Mouse (Mus musculus): ENCODE measurements at regions not wholly inside any gene's neighbourhood (a gene's known extent, or its start where the extent isn't known, plus 50 kb on each side); places are given as distances from the start of the nearest gene placed in this dataset.

DNA sequence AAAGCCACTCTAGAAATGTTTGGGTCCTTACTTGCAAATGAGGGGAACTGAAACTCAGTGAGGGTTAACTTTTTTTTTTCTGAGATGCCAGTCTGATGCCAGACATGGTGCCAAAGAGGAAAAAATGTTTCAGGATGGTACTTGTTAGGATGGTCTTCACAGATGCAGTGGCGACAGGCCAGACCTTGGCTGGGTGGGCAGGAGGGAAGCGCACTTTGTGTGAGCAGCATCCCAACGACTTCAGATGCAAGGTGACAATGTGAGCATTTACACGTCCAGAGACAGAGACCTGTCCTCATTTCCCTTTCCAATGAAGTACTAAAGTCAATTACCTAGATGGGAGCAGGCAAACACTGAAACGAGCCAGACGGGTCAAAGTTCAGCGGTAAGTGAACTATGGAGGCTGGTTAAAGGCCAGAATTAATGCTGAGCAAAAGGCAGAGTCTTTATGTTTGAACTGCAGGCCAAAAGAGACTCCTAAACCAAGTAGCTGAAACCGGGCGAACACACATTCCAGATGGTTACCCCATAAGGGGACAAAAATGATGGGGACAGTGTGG, 213.7 kb upstream of the Ccdc122 start:
- H3K36me3 ChIP-seq (replicated peaks; ENCODE audit: control insufficient read depth, insufficient read depth, low read length) = no peaks in the 10 kb centered on the region
- H3K4me2 ChIP-seq (ENCODE audit: low read depth, low read length) = no peak overlapping the region
- ATAC-seq (ENCODE audit: insufficient read depth, low read depth) (no peak), DNase-seq (ENCODE audit: low spot score) (no peak)
- TF ChIP-seq CTCF (IDR thresholded peaks at IDR 0.05; ENCODE audit: low read depth) (no peak), EP300 (IDR thresholded peaks at IDR 0.05; ENCODE audit: low read depth) (no peak)
- H3K27me3 ChIP-seq (ENCODE audit: control insufficient read depth, insufficient read depth, low read length) = no peaks in the 10 kb centered on the region
- no peaks in the 10 kb centered on the region for H3K9me3 ChIP-seq (replicated peaks; ENCODE audit: control insufficient read depth, low read length)
- no peak overlapping the region for H3K4me3 ChIP-seq (ENCODE audit: low read depth, low read length)
- WGBS = 94% methylated on average over 9 of the region's 9 CpGs
- H3K9ac ChIP-seq (replicated peaks; ENCODE audit: low read depth, low read length) = no peak overlapping the region
- no peak overlapping the region for H3K27ac ChIP-seq (ENCODE audit: low read depth)
- H3K4me1 ChIP-seq (ENCODE audit: control insufficient read depth, insufficient read depth) = peaks cover 28% of the 10 kb centered on the region

DNA sequence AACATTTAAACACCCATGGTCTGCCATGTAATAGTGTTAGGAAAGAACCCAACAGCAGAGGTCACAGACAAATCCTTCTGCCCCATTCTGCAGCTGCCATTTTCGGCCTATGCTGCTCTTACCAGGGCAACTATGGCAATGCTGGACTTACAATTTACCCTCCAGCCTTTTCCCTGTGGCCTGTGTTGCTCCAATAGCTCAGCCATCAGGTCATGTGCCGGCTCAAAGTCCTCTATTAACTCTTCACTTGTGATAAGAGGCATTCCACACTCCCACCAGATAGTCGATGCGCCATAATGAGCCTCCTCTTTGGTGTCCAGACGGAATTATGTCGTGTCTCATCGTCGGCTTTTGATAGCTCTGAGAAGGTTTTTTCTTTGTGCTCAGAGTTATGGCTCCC, 214.7 kb upstream of the Ccdc122 start:
- WGBS = 35% methylated on average over 8 of the region's 8 CpGs
- no peak for TF ChIP-seq EP300 (IDR thresholded peaks at IDR 0.05; ENCODE audit: low read depth)
- no peak for TF ChIP-seq CTCF (IDR thresholded peaks at IDR 0.05; ENCODE audit: low read depth)
- Histone ChIP-seq H3K36me3 (replicated peaks; ENCODE audit: control insufficient read depth, insufficient read depth, low read length) (no peaks in the 10 kb centered on the region), H3K4me1 (ENCODE audit: control insufficient read depth, insufficient read depth) (peaks cover 28% of the 10 kb centered on the region), H3K4me3 (ENCODE audit: low read depth, low read length) (no peak overlapping the region), H3K4me2 (ENCODE audit: low read depth, low read length) (no peak overlapping the region), H3K9me3 (replicated peaks; ENCODE audit: control insufficient read depth, low read length) (no peaks in the 10 kb centered on the region), H3K27me3 (ENCODE audit: control insufficient read depth, insufficient read depth, low read length) (no peaks in the 10 kb centered on the region), H3K27ac (ENCODE audit: low read depth) (no peak overlapping the region), H3K9ac (replicated peaks; ENCODE audit: low read depth, low read length) (no peak overlapping the region)
- no peak for DNase-seq (ENCODE audit: low spot score)
- ATAC-seq (ENCODE audit: insufficient read depth, low read depth) = no peak

DNA sequence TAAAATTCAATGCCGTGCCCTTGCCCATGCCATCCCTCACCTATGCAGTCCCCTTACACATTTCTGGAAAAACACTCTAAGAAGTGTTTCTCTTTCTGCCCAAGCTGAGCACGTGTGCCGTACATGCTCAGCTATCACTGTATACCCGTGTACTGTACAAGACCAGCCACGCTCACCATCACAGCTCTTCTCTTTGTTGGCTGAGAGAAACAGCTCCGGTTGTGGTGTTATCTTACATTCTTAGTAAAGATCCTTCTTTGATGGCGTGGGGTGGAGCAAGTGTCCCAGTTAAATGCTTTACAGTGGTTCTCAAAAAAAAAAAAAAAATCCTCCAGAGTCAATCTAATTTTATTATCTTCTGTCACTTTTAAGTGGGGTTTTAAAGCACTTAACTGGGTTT, 215.1 kb upstream of the Ccdc122 start:
- no peak overlapping the region for H3K4me3 ChIP-seq (ENCODE audit: low read depth, low read length)
- H3K36me3 ChIP-seq (replicated peaks; ENCODE audit: control insufficient read depth, insufficient read depth, low read length) = no peaks in the 10 kb centered on the region
- no peaks in the 10 kb centered on the region for H3K9me3 ChIP-seq (replicated peaks; ENCODE audit: control insufficient read depth, low read length)
- H3K4me2 ChIP-seq (ENCODE audit: low read depth, low read length) = no peak overlapping the region
- no peak overlapping the region for H3K27ac ChIP-seq (ENCODE audit: low read depth)
- H3K9ac ChIP-seq (replicated peaks; ENCODE audit: low read depth, low read length) = no peak overlapping the region
- peaks cover 28% of the 10 kb centered on the region for H3K4me1 ChIP-seq (ENCODE audit: control insufficient read depth, insufficient read depth)
- ATAC-seq (ENCODE audit: insufficient read depth, low read depth) = no peak
- DNase-seq (ENCODE audit: low spot score) = no peak
- WGBS = 75% methylated on average over 7 of the region's 7 CpGs
- TF ChIP-seq CTCF (IDR thresholded peaks at IDR 0.05; ENCODE audit: low read depth) (no peak), EP300 (IDR thresholded peaks at IDR 0.05; ENCODE audit: low read depth) (no peak)
- H3K27me3 ChIP-seq (ENCODE audit: control insufficient read depth, insufficient read depth, low read length) = no peaks in the 10 kb centered on the region

DNA sequence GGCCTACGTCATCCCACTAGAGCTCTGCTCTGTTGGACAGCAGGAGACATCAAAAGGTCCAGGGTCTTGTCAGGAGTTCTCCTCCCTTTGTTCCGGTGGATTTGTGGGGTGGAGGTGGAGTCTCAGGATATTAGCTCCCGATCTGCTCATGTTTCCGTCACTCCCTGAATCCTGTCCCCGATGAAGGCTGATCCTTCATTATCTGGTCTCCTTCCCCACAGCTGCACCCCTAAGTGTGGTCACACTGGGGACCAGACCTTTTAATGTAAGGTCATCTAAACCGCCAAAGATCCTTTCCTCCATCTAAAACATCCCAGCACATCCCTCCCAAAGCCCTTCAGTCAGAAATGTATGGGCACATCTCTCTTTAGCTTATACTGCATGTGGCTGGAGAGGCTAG, 215.6 kb upstream of the Ccdc122 start:
- Histone ChIP-seq H3K4me1 (ENCODE audit: control insufficient read depth, insufficient read depth) (peaks cover 28% of the 10 kb centered on the region), H3K36me3 (replicated peaks; ENCODE audit: control insufficient read depth, insufficient read depth, low read length) (no peaks in the 10 kb centered on the region), H3K9me3 (replicated peaks; ENCODE audit: control insufficient read depth, low read length) (no peaks in the 10 kb centered on the region), H3K27ac (ENCODE audit: low read depth) (no peak overlapping the region), H3K27me3 (ENCODE audit: control insufficient read depth, insufficient read depth, low read length) (no peaks in the 10 kb centered on the region), H3K9ac (replicated peaks; ENCODE audit: low read depth, low read length) (no peak overlapping the region), H3K4me2 (ENCODE audit: low read depth, low read length) (no peak overlapping the region), H3K4me3 (ENCODE audit: low read depth, low read length) (no peak overlapping the region)
- TF ChIP-seq EP300 (IDR thresholded peaks at IDR 0.05; ENCODE audit: low read depth) = no peak
- no peak for TF ChIP-seq CTCF (IDR thresholded peaks at IDR 0.05; ENCODE audit: low read depth)
- WGBS = 88% methylated on average over 6 of the region's 6 CpGs
- no peak for ATAC-seq (ENCODE audit: insufficient read depth, low read depth)
- no peak for DNase-seq (ENCODE audit: low spot score)

DNA sequence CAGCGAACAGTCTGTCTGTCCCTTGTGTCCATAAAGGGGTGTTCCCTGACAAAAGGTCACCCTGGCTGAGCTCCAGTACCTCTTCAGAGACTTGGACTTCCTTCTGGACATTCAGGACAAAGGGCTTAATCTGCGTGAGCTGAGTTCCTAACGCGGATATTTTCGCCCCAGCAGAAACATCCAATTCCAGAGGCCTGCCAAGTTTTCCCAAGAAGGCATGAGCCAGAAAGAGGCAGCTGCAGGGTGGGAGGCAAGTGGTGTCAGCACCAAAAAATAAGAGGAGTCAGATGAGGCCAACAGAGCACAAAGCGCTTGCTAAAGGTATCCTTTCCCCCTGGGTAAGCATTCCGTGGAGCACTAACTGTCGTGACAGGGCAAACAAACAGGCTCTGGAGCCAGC, 216.9 kb upstream of the Ccdc122 start:
- H3K4me1 ChIP-seq (ENCODE audit: control insufficient read depth, insufficient read depth) = peaks cover 28% of the 10 kb centered on the region
- H3K4me3 ChIP-seq (ENCODE audit: low read depth, low read length) = no peak overlapping the region
- peak overlapping the region; percentile 35; the same call in 1 of the 2 replicates for H3K4me2 ChIP-seq (ENCODE audit: low read depth, low read length)
- TF ChIP-seq EP300 (IDR thresholded peaks at IDR 0.05; ENCODE audit: low read depth) (peak; percentile 83; the same call in 1 of the 2 replicates), CTCF (IDR thresholded peaks at IDR 0.05; ENCODE audit: low read depth) (no peak)
- no peaks in the 10 kb centered on the region for H3K36me3 ChIP-seq (replicated peaks; ENCODE audit: control insufficient read depth, insufficient read depth, low read length)
- WGBS = 14% methylated on average over 8 of the region's 8 CpGs
- peak overlapping the region; percentile 73 for H3K27ac ChIP-seq (ENCODE audit: low read depth)
- no peaks in the 10 kb centered on the region for H3K27me3 ChIP-seq (ENCODE audit: control insufficient read depth, insufficient read depth, low read length)
- ATAC-seq (ENCODE audit: insufficient read depth, low read depth) = peak; percentile 77
- peak; percentile 77 for DNase-seq (ENCODE audit: low spot score)
- no peaks in the 10 kb centered on the region for H3K9me3 ChIP-seq (replicated peaks; ENCODE audit: control insufficient read depth, low read length)
- H3K9ac ChIP-seq (replicated peaks; ENCODE audit: low read depth, low read length) = no peak overlapping the region; the same call in 1 of the 2 replicates
